Mouse (Mus musculus): Measurements from ENCODE around the gene Hspa5.

- TF ChIP-seq POLR2A (IDR thresholded peaks at IDR 0.05; ENCODE audit: control insufficient read depth, low read depth, low read length) (no peak), CTCF (IDR thresholded peaks at IDR 0.05; ENCODE audit: control insufficient read depth, insufficient read depth, insufficient replicate concordance, low read depth, low read length) (no peak)
Observed at GRCm38 (mm10) chr2:34750245-34750644, 21.5 kb upstream of the Hspa5 start.
